Mouse (Mus musculus) adrenal gland, postnatal 10 days (tissue): ENCODE data around the gene Hoxd11. TPM values are rescaled to one million over a fixed set of nuclear protein-coding genes. Genes with fewer than 3 reads are reported as not detected.

Experiments
- DNase-seq: peaks from one replicate; pipeline ENCODE4 v3.0.0; 2021; ENCODE audit warnings: mixed read lengths
- microRNA-seq: library from miRNA; unstranded; fragments of <30 nt; microRNA quantifications from one replicate; pipeline ENCODE4 v1.2.0, GENCODE M21; 2021
- total RNA-seq, 2 experiments: library from RNA; stranded (reverse); gene quantifications; 2 replicates each; pipeline ENCODE4 v1.2.3; 2021

Gene Hoxd11
- total RNA-seq, 2 experiments from 2014 or later = not detected

DNA sequence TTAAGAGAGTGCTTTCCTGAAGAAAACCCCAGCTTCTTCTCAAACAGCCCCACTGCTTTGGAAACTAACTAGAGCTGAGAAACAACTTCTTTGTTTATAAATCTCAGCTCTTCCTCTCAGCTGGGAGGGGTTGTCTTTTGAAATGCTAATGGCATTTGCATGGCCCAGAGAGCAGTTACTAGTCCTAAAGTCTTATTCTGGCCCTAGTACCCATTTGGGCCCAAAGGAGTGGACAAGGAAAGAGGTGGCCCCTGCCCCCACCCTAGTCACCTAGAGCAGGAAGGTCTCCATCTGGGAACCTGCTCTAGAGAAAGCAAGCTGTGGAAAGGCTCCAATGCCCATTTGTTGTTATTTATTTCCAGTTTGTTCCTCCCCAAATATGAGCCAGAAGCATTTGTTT is 51.7 kb downstream of the Hoxd11 start:
- DNase-seq = no peak

DNA sequence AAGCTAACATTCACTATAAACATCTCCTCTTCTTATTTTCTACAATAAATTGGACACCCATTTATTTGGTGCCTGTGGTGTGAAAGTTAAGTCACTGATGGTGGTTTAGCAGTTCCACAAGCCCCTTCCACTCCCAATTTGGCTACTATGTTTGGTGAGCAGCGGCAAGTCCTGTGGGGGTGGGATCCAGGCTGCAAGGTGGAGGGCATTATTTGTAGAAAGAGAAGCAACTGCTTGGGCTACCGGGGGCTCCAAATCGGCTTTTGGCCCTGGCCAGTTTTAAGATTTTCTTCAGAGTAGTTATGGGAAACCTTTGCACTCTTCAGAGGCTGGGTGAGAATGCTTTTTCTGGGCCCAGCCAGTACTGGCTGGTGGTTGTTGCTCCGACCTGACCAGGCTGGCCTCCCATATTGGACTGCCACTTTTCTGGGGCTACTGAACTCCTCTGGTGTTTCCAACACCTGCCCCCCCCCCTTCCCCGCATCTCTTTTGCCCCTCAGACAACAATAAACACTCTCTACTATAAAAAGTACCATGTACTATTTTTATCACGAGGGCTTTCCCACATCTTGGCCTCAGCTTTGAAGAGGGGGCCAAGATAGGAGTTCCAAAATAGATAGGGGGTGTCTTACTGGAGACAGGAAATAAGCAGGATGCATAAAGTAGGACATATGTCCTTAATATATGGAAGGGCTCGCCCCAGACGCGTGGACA is 52.6 kb downstream of the Hoxd11 start:
- DNase-seq = no peak

DNA sequence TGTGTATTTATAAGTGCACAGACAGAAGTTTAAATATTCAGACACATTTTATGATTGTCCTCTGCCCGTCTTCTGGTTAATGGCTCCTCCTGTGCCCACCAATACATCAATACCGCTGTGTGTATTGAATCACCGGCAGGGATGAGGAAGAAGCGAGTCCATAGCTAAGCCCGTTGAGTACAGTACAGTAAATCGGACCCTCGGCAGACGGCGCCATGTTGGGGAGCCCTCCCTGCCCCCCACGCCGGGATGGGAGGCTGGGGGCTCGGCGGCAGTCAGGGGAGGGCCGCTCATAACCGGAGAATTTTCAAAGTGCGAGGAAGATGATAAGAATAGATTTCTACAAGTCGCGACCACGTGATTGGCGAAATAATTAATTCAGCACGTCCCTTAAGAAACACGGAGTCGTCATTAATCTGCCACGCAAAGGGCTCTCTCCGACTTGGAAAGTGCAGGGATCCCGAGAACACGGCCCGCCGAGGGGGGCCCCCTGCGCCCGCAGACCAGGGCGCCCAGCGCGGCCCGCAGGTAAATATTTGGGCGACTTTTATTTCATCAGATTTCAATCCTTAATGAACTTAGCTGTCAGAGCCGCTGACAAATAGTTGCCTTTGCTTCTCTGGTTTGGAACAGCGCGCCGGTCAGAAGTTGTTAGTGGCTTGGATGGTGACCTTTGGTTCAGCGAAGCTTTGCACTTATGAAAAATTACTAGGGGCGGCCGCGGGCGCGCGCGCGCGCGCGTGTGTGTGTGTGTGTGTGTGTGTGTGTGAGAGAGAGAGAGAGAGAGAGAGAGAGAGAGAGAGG is 53.4 kb downstream of the Hoxd11 start:
- no peak for DNase-seq

- no peak for DNase-seq
These were observed 53.9 kb downstream of the Hoxd11 start for GRCm38 (mm10) chr2:74733317-74733661.

DNA sequence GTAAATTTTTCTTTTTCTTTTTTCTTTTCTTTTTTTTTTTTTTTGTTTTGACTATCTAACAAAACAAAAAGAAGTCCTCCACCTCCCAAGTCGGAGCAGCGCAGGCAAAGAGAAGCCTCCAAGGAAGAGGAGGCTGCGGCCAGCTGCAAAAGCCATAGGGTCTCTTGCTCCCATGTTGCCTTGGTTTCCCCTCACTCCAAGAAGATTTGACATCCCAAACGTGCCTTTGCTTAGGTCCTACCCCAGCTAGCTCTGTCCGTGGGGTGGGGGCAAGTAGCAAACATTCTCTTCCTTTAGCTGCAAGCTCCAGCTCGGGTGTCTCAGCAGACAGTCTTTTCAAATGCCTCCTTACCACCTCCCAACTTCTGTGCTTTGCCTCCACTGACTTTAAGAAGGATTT is 54.4 kb downstream of the Hoxd11 start:
- DNase-seq = no peak

- DNase-seq = no peak
These were observed 55.1 kb downstream of the Hoxd11 start for GRCm38 (mm10) chr2:74734451-74734850.

- DNase-seq = no peak
These were observed 55.8 kb downstream of the Hoxd11 start for GRCm38 (mm10) chr2:74734996-74735811.

- DNase-seq = no peak
These were observed 56.7 kb downstream of the Hoxd11 start for GRCm38 (mm10) chr2:74735851-74736687.

Small RNA genes within 50 kb of the gene (microRNA-seq; reads per million reads assigned to microRNA genes)
- gene Gm44463 (not detected), gene Mir10b (14,400 reads per million, percentile 95 among the genes with 10 or more reads in this experiment)

Other genes starting within 250 kb of the Hoxd11 start
- gene Lnpk, start 100.1 kb upstream of the Hoxd11 start, total RNA-seq = 10 to 100 TPM; 12.2 to 21.7 TPM
- gene Evx2, start 20.0 kb upstream of the Hoxd11 start, total RNA-seq = not detected
- not detected for gene Hoxd13, start 11.2 kb upstream of the Hoxd11 start, total RNA-seq
- gene Hoxd12, start 4.5 kb upstream of the Hoxd11 start, total RNA-seq = not detected
- gene Hoxd10, start 12.4 kb downstream of the Hoxd11 start, total RNA-seq = under 1 TPM; 0.15 to 0.27 TPM
- 1 to 10 TPM; 4.6 TPM for gene Hoxd9, start 18.2 kb downstream of the Hoxd11 start, total RNA-seq
- 10 to 100 TPM; 25.0 to 26.2 TPM for gene Hoxd8, start 25.1 kb downstream of the Hoxd11 start, total RNA-seq
- under 1 TPM; 0.33 to 0.42 TPM for gene Hoxd3, start 32.4 kb downstream of the Hoxd11 start, total RNA-seq
- 10 to 100 TPM in 1 of 2 experiments, 1 to 10 TPM in 1; 7.0 to 18.8 TPM for gene Hoxd4, start 32.4 kb downstream of the Hoxd11 start, total RNA-seq
- gene Gm28230, start 47.2 kb downstream of the Hoxd11 start, total RNA-seq = 1 to 10 TPM in 1 of 2 experiments, under 1 TPM in 1; 0.69 to 1.7 TPM
- not detected for gene Hoxd1, start 83.4 kb downstream of the Hoxd11 start, total RNA-seq
- gene Mtx2, start 146.2 kb downstream of the Hoxd11 start, total RNA-seq = 100 to 1,000 TPM; 107 to 135 TPM